36 mouse cellular contexts compared by ENCODE assay signal in genomic region chr5:136738918-136739317, GRCm38 (mm10). TPM values are rescaled to one million over a fixed set of nuclear protein-coding genes. Genes with fewer than 3 reads are reported as not detected.
"Had no signal": no experiment of that assay in that cellular context is flagged by ENCODE, and none has a peak within 500 bp of the region (broad histone marks: within the 10 kb centered on the region; RNA-seq: fewer than 3 reads in every experiment).

No protein-coding gene starts in this region.

- H3K4me3 ChIP-seq: gastrocnemius, adult 2 months; heart, embryonic 10.5 days; heart, embryonic 12.5 days; hindbrain, embryonic 10.5 days; hindbrain, embryonic 12.5 days; intestine, embryonic 15.5 days; layer of hippocampus, adult 2 months; left cerebral cortex, adult 2 months; liver, embryonic 13.5 days had no signal

- DNase-seq: gastrocnemius, adult 2 months; gastrocnemius, postnatal 10 days; gastrocnemius, postnatal 25 days; heart, adult 18-20 months; heart, postnatal 10 days; heart, postnatal 4 days; kidney, adult 18-20 months; kidney, adult 8-10 months; kidney, postnatal 10 days; kidney, postnatal 25 days; kidney, postnatal 4 days; liver; liver, embryonic 13.5 days had no signal

- H3K4me1 ChIP-seq: heart, embryonic 10.5 days; heart, embryonic 12.5 days; hindbrain, embryonic 10.5 days; intestine, embryonic 15.5 days; liver, embryonic 13.5 days had no signal

- H3K36me3 ChIP-seq: heart, embryonic 12.5 days; hindbrain, embryonic 10.5 days; hindbrain, embryonic 12.5 days; intestine, embryonic 15.5 days; liver, embryonic 13.5 days had no signal

- H3K4me2 ChIP-seq: heart, embryonic 12.5 days; hindbrain, embryonic 12.5 days; hindbrain, embryonic 14.5 days; intestine, embryonic 15.5 days; liver, embryonic 11.5 days; liver, embryonic 13.5 days had no signal

- H3K9me3 ChIP-seq: heart, embryonic 10.5 days; hindbrain, embryonic 10.5 days; hindbrain, embryonic 12.5 days; intestine, embryonic 15.5 days; liver, embryonic 13.5 days had no signal

- H3K27me3 ChIP-seq: heart, embryonic 12.5 days; hindbrain, embryonic 12.5 days; intestine, embryonic 15.5 days; liver, embryonic 13.5 days had no signal

- H3K9ac ChIP-seq: heart, embryonic 12.5 days; hindbrain, embryonic 12.5 days; hindbrain, embryonic 14.5 days; intestine, embryonic 15.5 days; liver, embryonic 13.5 days had no signal

- ATAC-seq: hindbrain, embryonic 16.5 days; inflammation-experienced regulatory T-cells, adult 6 months; intestine, embryonic 15.5 days; intestine, postnatal 0 days had no signal

- H3K27ac ChIP-seq: gastrocnemius, adult 2 months; heart, embryonic 10.5 days; hindbrain, embryonic 10.5 days; hindbrain, embryonic 12.5 days; hindbrain, embryonic 14.5 days; intestine, embryonic 15.5 days; layer of hippocampus, adult 2 months; left cerebral cortex, adult 2 months; liver, embryonic 13.5 days had no signal

RNA-seq across cellular contexts. Expression of gene Myl10, which starts 46.0 kb away (rescaled TPM):
- total RNA-seq: granulocyte monocyte progenitor cell, adult 5-6 weeks; heart, adult 18-20 months; heart, adult 8-10 months; heart, postnatal 10 days; heart, postnatal 25 days; heart, postnatal 4 days; layer of hippocampus, adult 2 months; layer of hippocampus, postnatal 10 days; layer of hippocampus, postnatal 25 days; left cerebral cortex, adult 2 months; left cerebral cortex, postnatal 14 days; left cerebral cortex, postnatal 36 days had no signal
- polyA plus RNA-seq: frontal cortex, adult 2 months; heart, embryonic 10.5 days; heart, embryonic 12.5 days; heart, embryonic 14.5 days; hindbrain, embryonic 10.5 days; hindbrain, embryonic 12.5 days; hindbrain, embryonic 14.5 days; hindbrain, embryonic 16.5 days; intestine, embryonic 15.5 days; intestine, postnatal 0 days; kidney, embryonic 14.5 days; kidney, embryonic 16.5 days; liver, embryonic 11.5 days; liver, embryonic 13.5 days had no signal
